Mouse (Mus musculus): Measurements from ENCODE around the gene Top1.

- TF ChIP-seq CTCF (IDR thresholded peaks at IDR 0.05; ENCODE audit: extremely low read depth, insufficient read length, insufficient replicate concordance, low read depth, low read length), result no peak
- TF ChIP-seq POLR2A (IDR thresholded peaks at IDR 0.05; ENCODE audit: low read depth, low read length), result no peak
Observed at GRCm38 (mm10) chr2:160768997-160769396, 123.3 kb downstream of the Top1 start.
